Mouse (Mus musculus) liver, adult 2 months (tissue): ENCODE results near the gene Caap1. TPM values are rescaled to one million over a fixed set of nuclear protein-coding genes. Genes with fewer than 3 reads are reported as not detected.
A peak's percentile ranks its signal among the peaks of the same experiment; 100 is the strongest.

Experiments
- DNase-seq: peaks from one replicate; pipeline ENCODE4 v3.0.0-alpha.2; 2011; ENCODE audit warnings: low read depth, low spot score; ENCODE audit errors: extremely low read depth
- H3K27ac ChIP-seq: fragments of 200-500 bp; replicated peaks from 2 replicates; pipeline ENCODE4 v1.5.1; 2012; ENCODE audit warnings: low read depth, mild to moderate bottlenecking, control low read depth, inconsistent platforms, low read length; ENCODE audit not compliant: insufficient read depth
- H3K27me3 ChIP-seq: fragments of 200-500 bp; 2 replicates; pipeline ENCODE4 v1.6.1; 2012; ENCODE audit warnings: mild to moderate bottlenecking, moderate library complexity, low read length, inconsistent platforms; ENCODE audit not compliant: control insufficient read depth, insufficient read depth
- H3K36me3 ChIP-seq: fragments of 200-500 bp; 2 replicates; pipeline ENCODE4 v1.6.1; 2012; ENCODE audit warnings: low read length, inconsistent platforms; ENCODE audit not compliant: control insufficient read depth, insufficient read depth
- H3K4me1 ChIP-seq: fragments of 200-500 bp; 2 replicates; pipeline ENCODE4 v1.6.1; 2011; ENCODE audit warnings: low read length; ENCODE audit not compliant: control insufficient read depth, insufficient read depth
- H3K4me3 ChIP-seq: fragments of 200-500 bp; 2 replicates; pipeline ENCODE4 v1.5.1; 2011; ENCODE audit warnings: low read depth, mild to moderate bottlenecking, control low read depth, low read length, moderate library complexity; ENCODE audit not compliant: insufficient read depth
- H3K79me2 ChIP-seq: fragments of 200-500 bp; 2 replicates; pipeline ENCODE4 v1.6.1; 2012; ENCODE audit warnings: inconsistent platforms, mild to moderate bottlenecking, low read length, moderate library complexity; ENCODE audit not compliant: control insufficient read depth, insufficient read depth
- H3K9ac ChIP-seq: fragments of 200-500 bp; 2 replicates; pipeline ENCODE4 v1.6.1; 2012; ENCODE audit warnings: low read depth, mild to moderate bottlenecking, control low read depth, inconsistent platforms, low read length
- CTCF ChIP-seq: fragments of 200-500 bp; IDR thresholded peaks from 2 replicates; pipeline ENCODE4 v1.5.1; 2011; ENCODE audit warnings: low read depth, low read length, control low read depth
- POLR2A ChIP-seq: fragments of 200-500 bp; IDR thresholded peaks from 2 replicates; pipeline ENCODE4 v1.6.1; 2011; ENCODE audit warnings: low read length, control low read depth; ENCODE audit not compliant: insufficient read depth; ENCODE audit errors: extremely low read depth
- WGBS: fragments of 180-500 bp; shearing (Covaris S2); methylation state at CpG from one replicate; pipeline ENCODE4 v1.1.7; 2018; 5-methylcytosine and 5-hydroxymethylcytosine counted together
- polyA plus RNA-seq: library from polyadenylated mRNA; depleted of rRNA; stranded (reverse); fragments of >200 nt; gene quantifications from 2 replicates; pipeline ENCODE4 v1.2.3, GENCODE M21; 2012; rRNA removed
- total RNA-seq: library from RNA; depleted of rRNA; stranded (reverse); fragments of >200 nt; gene quantifications from 2 replicates; pipeline ENCODE4 v1.2.3, GENCODE M21; 2014; rRNA removed

Gene Caap1
- 5.3 and 5.8 TPM in 2 replicates for total RNA-seq
- 1.4 and 1.8 TPM in 2 replicates for polyA plus RNA-seq

DNA sequence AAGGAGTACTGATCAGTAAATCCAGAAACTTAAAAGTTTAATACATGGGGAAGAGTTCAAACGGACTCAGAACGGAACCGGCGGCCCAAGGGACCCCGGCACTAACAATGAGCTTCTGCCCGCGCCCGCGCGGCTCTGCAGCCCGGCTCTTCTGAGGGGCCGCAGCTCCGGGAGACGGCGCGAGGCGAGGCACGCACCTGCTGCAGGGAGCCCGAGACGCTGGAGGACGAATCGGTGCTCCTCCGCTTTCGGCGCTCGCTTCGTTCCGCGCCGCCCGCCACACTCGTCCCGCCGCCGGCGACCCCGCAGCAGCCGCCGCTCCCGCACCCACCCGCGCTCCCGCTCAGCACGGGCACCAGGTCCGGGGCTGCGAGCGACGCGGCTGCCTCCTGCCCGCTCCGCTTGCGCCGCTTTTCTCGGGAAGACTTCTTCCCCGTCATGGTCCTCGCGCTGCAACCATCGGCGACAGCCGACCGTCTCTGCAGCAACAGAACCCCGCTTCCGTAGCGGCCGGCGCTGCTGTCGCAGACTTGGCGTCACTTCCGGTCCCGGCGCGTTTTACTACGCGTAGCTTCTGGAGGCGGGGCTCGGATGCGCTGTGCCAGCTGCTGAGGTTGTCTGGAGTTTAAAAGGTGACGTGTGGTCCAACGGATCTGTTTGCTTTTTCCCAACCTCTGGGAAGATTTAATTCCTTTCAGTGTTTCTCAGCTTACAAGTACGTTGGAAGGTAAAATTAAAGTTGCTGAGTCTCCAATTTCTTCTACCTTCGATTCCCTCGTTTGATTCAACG, at the start of gene Caap1, which contains the start of gene Gm10306:
Gene Caap1 (minus strand): TSS at position 532 of the 790 bp plus-strand sequence.
Gene Gm10306 (plus strand): TSS at position 282 of the 790 bp plus-strand sequence.
- H3K27me3 ChIP-seq = no peaks in the 10 kb centered on the region
- TF ChIP-seq POLR2A (peak; percentile 64; the same call in 1 of the 2 replicates), CTCF (no peak)
- H3K4me3 ChIP-seq = peak within 1 kb of the TSS; percentile 100
- H3K36me3 ChIP-seq = no peaks in the 10 kb centered on the region
- H3K9ac ChIP-seq = peak within 1 kb of the TSS; percentile 100
- DNase-seq = peak; percentile 89
- under 1% methylated on average over 83 of the region's 83 CpGs for WGBS
- H3K27ac ChIP-seq = peak within 1 kb of the TSS; percentile 80; the same call in 1 of the 2 replicates
- peaks cover 7% of the 10 kb centered on the region; the same call in 1 of the 2 replicates for H3K79me2 ChIP-seq
- H3K4me1 ChIP-seq = peaks cover 17% of the 10 kb centered on the region; the same call in 1 of the 2 replicates

DNA sequence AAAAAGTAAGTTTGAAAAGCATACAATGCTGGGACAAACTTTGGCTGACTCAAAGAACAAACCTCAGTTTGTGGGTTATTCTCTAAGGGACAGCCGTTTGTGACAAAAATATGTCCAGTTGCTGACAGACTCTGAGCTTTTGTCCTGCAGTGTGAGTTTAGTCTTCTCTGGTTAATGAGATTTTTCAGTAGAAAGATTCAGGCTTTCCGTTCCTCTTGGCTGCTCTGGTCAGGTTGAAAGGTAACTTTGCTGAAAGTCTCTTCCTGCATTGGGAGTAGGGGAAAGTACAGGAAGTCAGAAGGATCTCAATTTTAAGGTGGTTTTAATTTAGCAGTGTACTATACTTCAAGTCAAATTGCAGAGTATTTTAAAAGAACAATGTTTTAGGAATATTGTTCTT, 49.0 kb upstream of the Caap1 start:
- no peaks in the 10 kb centered on the region for H3K27me3 ChIP-seq
- TF ChIP-seq POLR2A = no peak
- TF ChIP-seq CTCF = no peak
- no peaks in the 10 kb centered on the region for H3K36me3 ChIP-seq
- no peak overlapping the region for H3K27ac ChIP-seq
- peaks cover 11% of the 10 kb centered on the region; the same call in 1 of the 2 replicates for H3K79me2 ChIP-seq
- no peak overlapping the region for H3K9ac ChIP-seq
- no peak overlapping the region for H3K4me3 ChIP-seq
- peaks cover 2% of the 10 kb centered on the region for H3K4me1 ChIP-seq
- DNase-seq = no peak
- WGBS = 93% methylated on average over 2 of the region's 2 CpGs

DNA sequence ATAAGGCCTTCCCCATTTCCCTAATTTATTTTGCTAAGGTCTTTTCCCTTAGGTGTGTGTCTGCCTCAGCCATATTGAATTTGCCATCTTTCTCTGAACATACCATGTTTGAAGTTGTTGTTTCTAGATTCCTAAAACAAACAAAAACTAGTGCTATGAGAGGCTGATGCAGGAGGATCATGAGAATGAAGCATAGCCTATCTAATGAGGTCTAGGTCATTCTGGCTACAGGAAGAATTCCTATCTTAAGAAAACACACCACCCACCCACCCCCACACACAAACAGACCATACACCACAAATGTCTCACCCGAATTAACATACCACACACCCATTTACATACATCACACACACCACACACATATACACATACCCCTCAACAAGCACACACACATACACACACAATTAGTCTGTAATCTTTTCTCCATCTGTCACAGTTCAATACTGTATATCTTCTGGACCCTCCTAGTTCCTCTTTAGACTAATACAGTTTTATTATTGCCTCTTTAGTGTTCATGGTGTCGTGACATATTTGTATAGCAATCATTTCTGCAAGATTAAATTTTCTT, 47.9 kb upstream of the Caap1 start:
- Histone ChIP-seq H3K27me3 (no peaks in the 10 kb centered on the region), H3K36me3 (no peaks in the 10 kb centered on the region), H3K4me3 (no peak overlapping the region), H3K79me2 (peaks cover 11% of the 10 kb centered on the region; the same call in 1 of the 2 replicates), H3K9ac (no peak overlapping the region), H3K27ac (no peak overlapping the region), H3K4me1 (peaks cover 2% of the 10 kb centered on the region)
- 95% methylated on average over 2 of the region's 2 CpGs for WGBS
- TF ChIP-seq CTCF = no peak
- TF ChIP-seq POLR2A = no peak
- DNase-seq = no peak

DNA sequence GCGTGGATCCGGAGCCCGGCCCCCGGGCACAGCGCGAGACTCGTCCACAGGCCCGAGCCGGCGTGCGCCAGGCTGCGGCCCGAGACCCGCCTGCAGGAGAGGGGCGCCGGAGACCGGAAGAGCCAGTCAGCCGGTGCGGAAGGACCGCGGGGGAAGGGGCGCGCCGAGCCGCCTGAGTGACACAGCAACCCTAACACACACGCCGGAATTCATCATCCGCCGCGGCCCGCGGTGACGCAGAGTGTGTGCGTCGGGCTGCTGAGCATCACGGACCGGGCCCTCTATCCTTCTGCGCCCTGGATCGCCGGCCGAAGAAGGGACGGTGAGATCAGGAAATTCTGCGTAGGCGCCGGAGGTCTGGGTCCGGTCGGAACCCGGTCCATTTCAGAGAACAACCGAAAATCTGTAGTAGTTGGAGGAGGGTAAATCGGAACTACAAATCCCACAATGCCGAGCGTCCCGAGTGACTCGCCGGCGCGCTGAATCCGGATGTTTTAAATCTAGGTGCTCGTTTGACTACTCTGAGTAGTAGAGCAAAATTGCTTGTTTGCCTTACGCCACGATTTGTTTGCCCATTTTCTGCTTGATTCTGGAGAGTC, 46.5 kb upstream of the Caap1 start, which contains the start of gene Plaa:
Gene Plaa (minus strand): TSS at position 214 of the 599 bp plus-strand sequence.
- Histone ChIP-seq H3K4me1 (peaks cover 2% of the 10 kb centered on the region), H3K27me3 (no peaks in the 10 kb centered on the region), H3K4me3 (peak within 1 kb of the TSS; percentile 79), H3K27ac (peak within 1 kb of the TSS; percentile 73), H3K9ac (peak within 1 kb of the TSS; percentile 81), H3K36me3 (no peaks in the 10 kb centered on the region), H3K79me2 (peaks cover 15% of the 10 kb centered on the region; the same call in 1 of the 2 replicates)
- WGBS = under 1% methylated on average over 61 of the region's 61 CpGs
- TF ChIP-seq POLR2A (0 out of 2 replicates have a peak, but pooled peaks have one; percentile 35), CTCF (no peak)
- peak; percentile 74 for DNase-seq

DNA sequence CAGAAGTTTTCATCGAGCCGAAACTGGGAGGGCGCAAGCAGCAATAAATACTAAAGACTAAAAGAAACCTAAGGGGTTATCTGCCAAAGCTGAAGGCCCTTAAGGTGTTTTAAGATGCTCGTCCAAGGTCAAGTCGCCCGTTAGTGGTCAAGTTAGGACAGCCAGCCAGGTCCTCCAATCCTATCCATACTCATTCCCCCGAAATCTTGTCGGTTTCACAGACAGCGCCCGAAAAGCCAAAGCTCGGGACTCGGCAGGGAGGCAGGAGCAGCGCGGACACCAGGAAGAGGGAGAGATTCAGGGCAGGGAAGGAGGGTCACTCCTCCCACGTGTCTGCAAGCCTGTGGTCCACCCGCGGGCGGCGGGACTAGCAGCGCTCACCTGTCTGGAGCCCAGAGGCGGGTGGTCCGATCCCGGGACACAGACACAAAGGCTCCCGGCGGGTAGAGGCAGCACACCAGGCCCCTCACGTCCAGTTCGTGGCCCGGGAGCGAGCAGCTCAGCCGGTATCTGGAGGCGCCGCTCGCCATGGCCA, 46.0 kb upstream of the Caap1 start:
- Histone ChIP-seq H3K36me3 (no peaks in the 10 kb centered on the region), H3K9ac (peak overlapping the region; percentile 81), H3K79me2 (peaks cover 19% of the 10 kb centered on the region; the same call in 1 of the 2 replicates), H3K27me3 (no peaks in the 10 kb centered on the region), H3K4me1 (peaks cover 2% of the 10 kb centered on the region), H3K4me3 (peak overlapping the region; percentile 79), H3K27ac (peak overlapping the region; percentile 73)
- TF ChIP-seq POLR2A (no peak), CTCF (no peak)
- DNase-seq = peak; percentile 44
- under 1% methylated on average over 33 of the region's 33 CpGs for WGBS
